Mouse (Mus musculus): ENCODE measurements around the gene Siah1a.

The Siah1a gene

GRCm38 (mm10) chr8:86744313-86745220 is 1.2 kb downstream of the Siah1a start:
- no peak for DNase-seq

GRCm38 (mm10) chr8:86742605-86743345 is 3.0 kb downstream of the Siah1a start:
- DNase-seq, result no peak

DNA sequence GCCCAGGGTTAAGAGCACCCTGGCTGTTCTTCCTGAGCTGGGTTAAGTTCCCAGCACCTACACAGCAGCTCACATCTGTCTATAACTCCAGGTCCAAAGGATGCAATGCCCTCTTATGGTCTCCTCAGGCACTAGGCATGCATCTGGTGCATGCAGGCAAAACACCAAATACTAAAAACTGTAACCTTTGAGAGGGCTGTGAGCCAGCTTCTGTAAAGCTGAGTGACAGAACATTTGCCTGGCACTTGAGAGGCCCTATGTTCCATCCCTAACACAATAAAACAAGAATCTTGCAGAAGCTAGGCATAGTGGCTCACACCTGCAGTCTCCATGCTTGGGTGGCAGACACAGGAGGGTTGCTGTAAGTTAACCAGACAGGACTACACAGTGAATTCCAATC is 4.1 kb downstream of the Siah1a start:
- no peak for DNase-seq

DNA sequence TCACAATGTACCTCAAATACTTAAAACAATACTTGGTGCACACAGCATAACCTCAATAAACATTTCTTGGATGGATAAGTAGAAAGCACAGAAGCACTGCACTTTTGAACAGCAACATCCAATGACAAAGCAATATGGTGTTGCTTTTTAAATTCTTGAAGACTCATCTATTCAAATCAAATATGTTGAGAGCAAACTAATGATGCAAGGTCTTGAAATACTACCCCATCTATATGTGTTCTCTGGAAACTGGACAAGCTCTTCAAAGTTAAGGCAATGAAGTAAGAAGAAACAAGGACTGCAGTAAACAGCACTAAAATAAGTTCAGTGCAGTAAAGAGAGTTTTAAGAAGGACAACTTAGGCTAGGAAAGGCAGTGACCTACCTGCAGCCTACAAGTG is 4.8 kb downstream of the Siah1a start:
- no peak for DNase-seq

DNA sequence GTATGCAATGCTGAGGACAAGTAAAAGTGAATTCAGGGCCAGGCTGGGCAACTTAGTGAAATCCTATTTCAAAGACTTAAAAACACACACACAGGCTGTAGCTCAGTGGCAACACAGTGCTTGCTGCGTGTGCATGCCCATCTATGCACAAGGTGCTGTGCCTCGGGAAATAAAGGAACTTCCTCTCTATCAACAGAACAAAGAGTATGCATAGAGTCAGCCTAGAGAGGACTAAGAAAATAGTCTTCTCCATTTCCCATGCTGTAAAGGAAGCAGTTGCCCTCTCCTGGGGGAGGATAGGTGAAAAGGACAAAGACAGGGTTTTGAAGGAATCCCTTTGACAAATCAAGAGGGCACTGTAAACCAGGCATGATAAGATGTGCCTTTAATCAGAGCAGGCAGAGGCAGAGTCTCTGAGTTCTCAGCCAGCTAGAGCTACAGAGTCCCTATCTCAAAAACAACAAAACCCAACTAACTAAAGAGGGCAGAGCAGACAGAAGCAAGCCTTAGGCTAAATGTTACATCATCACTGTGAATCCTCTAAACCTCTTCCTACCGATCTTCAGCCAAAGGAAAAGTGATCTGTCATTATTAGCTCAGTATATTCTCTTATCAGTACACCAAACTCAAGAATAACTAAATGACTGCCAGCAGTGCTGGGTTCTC is 10.2 kb downstream of the Siah1a start:
- DNase-seq, result no peak

DNA sequence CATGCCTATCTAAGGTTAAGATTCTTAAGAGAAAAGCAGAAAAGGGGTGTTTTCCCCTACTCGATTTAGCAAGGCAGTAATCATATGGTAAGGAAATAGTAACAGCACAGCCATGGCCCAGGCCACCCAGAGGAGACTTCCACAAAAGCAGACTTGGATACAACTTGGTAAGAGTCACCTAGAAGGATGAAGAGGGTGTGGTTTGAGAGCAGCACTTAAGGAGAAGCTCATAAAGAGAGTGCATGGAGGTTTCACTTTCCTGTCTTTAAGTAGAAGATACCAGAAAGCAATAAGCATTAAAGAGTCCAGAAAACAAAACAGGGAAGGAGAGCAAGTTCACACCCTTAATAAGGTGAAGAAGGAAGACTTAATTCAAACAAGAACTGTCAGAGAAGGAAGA is 10.8 kb downstream of the Siah1a start:
- DNase-seq, result no peak

DNA sequence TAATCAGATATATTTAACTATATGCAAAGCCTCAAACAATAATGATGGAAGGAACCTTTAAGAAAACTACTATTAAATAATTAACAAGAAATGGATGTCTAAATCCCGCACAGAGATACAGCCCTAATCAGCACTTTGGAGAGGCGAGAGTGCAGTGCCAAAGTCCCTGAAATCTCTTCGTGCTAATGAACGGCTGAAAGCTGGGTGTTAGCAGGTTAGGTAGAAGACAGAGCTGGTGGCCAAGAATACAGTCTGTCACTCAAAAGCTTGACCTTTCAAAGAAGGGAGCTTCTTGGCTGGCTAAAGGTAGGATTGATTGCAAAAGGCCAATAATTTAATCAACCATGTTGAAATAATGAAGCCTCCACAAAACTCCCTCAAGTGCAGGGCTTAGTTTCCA is 11.6 kb downstream of the Siah1a start:
- DNase-seq, result no peak

DNA sequence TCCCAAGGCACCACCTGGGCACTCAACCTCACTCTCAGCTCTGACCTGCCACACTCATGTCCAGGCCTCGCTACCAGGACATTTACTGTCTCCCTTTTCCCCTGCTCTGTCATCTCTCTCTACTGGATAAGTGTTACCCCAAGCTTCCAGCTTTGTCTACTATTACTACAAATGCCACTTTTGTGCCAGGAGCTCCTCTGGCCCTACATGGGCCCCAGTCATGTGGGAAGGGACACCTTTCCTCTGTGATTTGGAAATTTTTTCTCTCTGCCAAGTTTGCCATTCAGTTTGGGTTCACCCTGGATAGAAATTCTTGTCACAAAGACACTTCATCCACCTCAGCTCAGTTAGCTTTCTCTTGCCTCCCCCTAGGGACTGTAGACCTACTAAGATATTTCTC is 14.9 kb downstream of the Siah1a start:
- DNase-seq, result no peak

DNA sequence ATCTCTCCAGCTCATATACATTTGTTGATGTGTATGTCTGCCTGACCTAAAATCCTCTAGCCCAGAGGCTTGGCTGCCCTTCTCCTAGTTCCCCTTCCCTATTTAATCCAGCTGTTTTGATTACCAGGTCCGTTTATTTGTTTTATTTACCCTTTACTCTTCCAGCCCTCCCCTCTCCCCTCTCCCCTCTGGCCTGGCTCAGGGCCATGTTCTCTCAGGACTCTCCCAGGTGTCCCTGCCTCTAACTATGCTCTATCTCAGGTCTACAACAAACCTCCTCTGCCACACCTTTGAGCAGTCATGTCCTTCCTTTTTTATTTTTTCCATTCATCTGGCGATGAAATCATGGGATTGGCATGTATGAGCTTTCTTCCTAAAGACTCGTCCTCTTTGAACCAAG is 15.4 kb downstream of the Siah1a start:
- DNase-seq, result no peak

DNA sequence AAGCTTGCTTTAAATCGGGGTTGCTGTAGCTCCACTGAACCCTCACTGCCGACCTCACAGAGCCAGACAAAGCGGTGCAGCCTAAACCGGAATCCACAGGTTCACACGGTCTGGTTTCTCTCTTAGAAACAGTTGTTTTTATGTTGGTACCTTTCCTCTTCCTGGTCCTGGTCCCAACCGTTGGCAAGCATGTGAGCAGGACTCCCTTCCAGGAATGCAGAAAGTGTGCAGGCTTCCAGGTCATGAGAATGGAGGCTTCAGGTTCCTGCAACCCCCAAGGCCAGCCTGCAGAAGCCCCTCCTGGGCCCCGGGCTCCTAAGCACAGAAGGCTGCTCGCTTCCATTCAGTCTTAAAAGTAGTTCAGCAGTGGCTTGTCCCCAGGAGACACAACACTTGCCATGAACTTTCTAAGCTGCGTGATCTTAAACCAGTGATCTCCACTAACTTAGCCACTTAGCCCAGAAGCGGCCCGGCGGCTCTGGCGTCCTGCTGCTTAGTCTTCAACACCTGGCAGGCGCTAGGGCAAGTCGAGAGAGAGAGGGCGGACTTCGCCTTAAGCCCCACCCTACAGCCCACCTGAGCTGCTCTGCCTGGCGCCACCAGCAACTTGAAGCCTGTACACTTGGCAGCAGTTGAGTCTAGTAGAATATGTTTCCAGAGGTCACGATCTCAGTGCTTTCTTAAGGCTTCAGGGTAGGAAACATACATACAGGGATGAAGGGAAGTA is 17.3 kb downstream of the Siah1a start:
- peak; percentile 33 for DNase-seq

- no peak for DNase-seq
These were observed 18.8 kb downstream of the Siah1a start for GRCm38 (mm10) chr8:86726959-86727358.

- no peak for DNase-seq
These were observed 24.2 kb downstream of the Siah1a start for GRCm38 (mm10) chr8:86721490-86721889.

GRCm38 (mm10) chr8:86720756-86721459 is 24.8 kb downstream of the Siah1a start:
- no peak for DNase-seq

GRCm38 (mm10) chr8:86719368-86719767 is 26.4 kb downstream of the Siah1a start:
- no peak for DNase-seq

GRCm38 (mm10) chr8:86718332-86718994 is 27.3 kb downstream of the Siah1a start:
- DNase-seq, result no peak

- DNase-seq, result no peak
These were observed 32.1 kb downstream of the Siah1a start for GRCm38 (mm10) chr8:86713407-86714188.

GRCm38 (mm10) chr8:86712594-86712993 is 33.1 kb downstream of the Siah1a start:
- DNase-seq, result no peak

DNA sequence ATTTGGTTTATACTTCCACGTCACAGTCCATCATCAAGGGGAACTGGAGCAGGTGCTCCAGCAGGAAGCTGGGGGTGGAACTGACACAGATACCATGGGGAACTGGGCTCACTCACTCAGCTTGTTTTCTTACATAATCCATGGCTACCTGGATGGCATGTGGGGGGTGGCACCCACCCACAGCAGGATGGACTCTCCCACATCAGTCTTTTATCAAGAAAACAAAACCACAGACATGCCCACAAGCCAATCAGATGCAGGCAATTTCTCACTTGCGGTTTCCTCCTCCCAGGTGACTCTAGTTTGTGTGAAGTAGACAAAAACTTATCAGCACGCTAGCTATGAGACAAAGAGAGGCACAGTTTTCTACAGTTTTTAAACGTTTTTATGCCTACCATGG is 37.9 kb downstream of the Siah1a start:
- no peak for DNase-seq

- DNase-seq, result no peak
These were observed 39.0 kb downstream of the Siah1a start for GRCm38 (mm10) chr8:86706756-86707155.

DNA sequence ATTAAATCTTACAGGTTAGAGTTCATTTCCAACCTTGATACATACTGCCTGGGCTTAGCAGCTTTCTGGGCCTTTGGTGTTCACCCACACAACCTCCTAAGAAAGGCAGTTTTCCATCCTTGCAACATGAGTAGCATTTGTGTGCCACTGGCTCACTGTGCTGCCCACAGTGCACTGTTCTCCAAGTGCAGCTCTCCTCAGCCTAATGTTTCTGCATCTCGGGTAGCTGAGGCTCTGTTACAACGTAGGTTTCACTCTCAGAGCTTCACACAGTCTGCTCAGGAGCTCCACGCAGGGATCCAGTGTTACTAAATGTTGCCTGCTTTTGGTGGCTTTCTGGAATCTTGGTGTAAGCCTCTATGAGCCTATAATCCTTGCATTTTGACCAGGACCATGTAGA is 40.4 kb downstream of the Siah1a start:
- DNase-seq, result no peak

- no peak for DNase-seq
These were observed 43.3 kb downstream of the Siah1a start for GRCm38 (mm10) chr8:86702453-86702852.

Measured in kidney, postnatal 14 days (tissue).